Mouse (Mus musculus) heart, embryonic 10.5 days (tissue): ENCODE measurements around the gene Syncrip. TPM values are rescaled to one million over a fixed set of nuclear protein-coding genes. Genes with fewer than 3 reads are reported as not detected.
A peak's percentile ranks its signal among the peaks of the same experiment; 100 is the strongest.
"Not testable (repeated sequence)": the region's sequence is repeated elsewhere in the genome, so short reads cannot be mapped to it uniquely, and the experiment has no call there.

Experiments
- DNase-seq: peaks from one replicate; pipeline ENCODE4 v3.0.0-alpha.2; 2017; ENCODE audit warnings: low spot score
- H3K27ac ChIP-seq: fragments of 300-500 bp; sonication (generic); 2 replicates; pipeline ENCODE4 v1.5.1; 2016; ENCODE audit warnings: mild to moderate bottlenecking
- H3K27me3 ChIP-seq: fragments of 300-500 bp; sonication (generic); 2 replicates; pipeline ENCODE4 v1.6.1; 2016; ENCODE audit warnings: mild to moderate bottlenecking; ENCODE audit not compliant: poor library complexity, insufficient read depth, severe bottlenecking
- H3K36me3 ChIP-seq: fragments of 300-500 bp; sonication (generic); 2 replicates; pipeline ENCODE4 v1.6.1; 2016; ENCODE audit warnings: mild to moderate bottlenecking, moderate library complexity
- H3K4me1 ChIP-seq: fragments of 300-500 bp; sonication (generic); 2 replicates; pipeline ENCODE4 v1.6.1; 2016; ENCODE audit warnings: mild to moderate bottlenecking
- H3K4me3 ChIP-seq: fragments of 300-500 bp; sonication (generic); 2 replicates; pipeline ENCODE4 v1.5.1; 2016; ENCODE audit warnings: mild to moderate bottlenecking, moderate library complexity
- H3K9me3 ChIP-seq: fragments of 300-500 bp; sonication (generic); 2 replicates; pipeline ENCODE4 v1.6.1; 2016; ENCODE audit warnings: mild to moderate bottlenecking, moderate library complexity
- WGBS: fragments of 180-500 bp; shearing (Covaris S2); methylation state at CpG from one replicate; pipeline ENCODE4 v1.1.7; 2016; 5-methylcytosine and 5-hydroxymethylcytosine counted together
- polyA plus RNA-seq: library from polyadenylated mRNA; unstranded; fragments of >200 nt; fragmentation: Nextera tagmentation; extraction: Ambion mirVana; gene quantifications from 2 replicates; pipeline ENCODE4 v1.2.1, GENCODE M21; 2016

The Syncrip gene
- polyA plus RNA-seq: 78.4 and 96.1 TPM in 2 replicates

- not testable (repeated sequence) for H3K27me3 ChIP-seq, H3K9me3 ChIP-seq
- peak within 1 kb of the TSS; percentile 99 for H3K27ac ChIP-seq
- peak; percentile 98 for DNase-seq
- peaks cover 20% of the 10 kb centered on the region for H3K4me1 ChIP-seq
- H3K36me3 ChIP-seq: peaks cover 19% of the 10 kb centered on the region
- WGBS: under 1% methylated on average over 57 of the region's 68 CpGs
- peak within 1 kb of the TSS; percentile 98 for H3K4me3 ChIP-seq
Observed at GRCm38 (mm10) chr9:88482230-88482828, at the start of gene Syncrip. Syncrip (minus strand) TSS chr9:88482574.

GRCm38 (mm10) chr9:88529979-88530580 lies 47.7 kb upstream of the Syncrip start:
- Histone ChIP-seq H3K4me1 (no peaks in the 10 kb centered on the region), H3K4me3 (no peak overlapping the region), H3K27me3 (no peaks in the 10 kb centered on the region), H3K27ac (no peak overlapping the region), H3K36me3 (no peaks in the 10 kb centered on the region), H3K9me3 (no peaks in the 10 kb centered on the region)
- DNase-seq: no peak
- 73% methylated on average over 5 of the region's 5 CpGs for WGBS

- DNase-seq: no peak
- H3K27ac ChIP-seq: no peak overlapping the region
- no peaks in the 10 kb centered on the region for H3K9me3 ChIP-seq
- H3K4me1 ChIP-seq: no peaks in the 10 kb centered on the region
- WGBS: 85% methylated on average over 3 of the region's 3 CpGs
- H3K4me3 ChIP-seq: no peak overlapping the region
- H3K27me3 ChIP-seq: no peaks in the 10 kb centered on the region
- H3K36me3 ChIP-seq: no peaks in the 10 kb centered on the region
Observed at GRCm38 (mm10) chr9:88529571-88529970, 47.2 kb upstream of the Syncrip start.

GRCm38 (mm10) chr9:88528736-88529135 lies 46.4 kb upstream of the Syncrip start:
- no peak overlapping the region for H3K27ac ChIP-seq
- no peak overlapping the region for H3K4me3 ChIP-seq
- WGBS: 80% methylated on average over 5 of the region's 5 CpGs
- DNase-seq: no peak
- H3K36me3 ChIP-seq: no peaks in the 10 kb centered on the region
- no peaks in the 10 kb centered on the region for H3K9me3 ChIP-seq
- no peaks in the 10 kb centered on the region for H3K4me1 ChIP-seq
- H3K27me3 ChIP-seq: no peaks in the 10 kb centered on the region

GRCm38 (mm10) chr9:88527956-88528355 lies 45.6 kb upstream of the Syncrip start:
- DNase-seq: no peak

GRCm38 (mm10) chr9:88525341-88525740 lies 43.0 kb upstream of the Syncrip start:
- Histone ChIP-seq H3K4me1 (0 out of 2 replicates have a peak, but pooled peaks cover 7% of the 10 kb centered on the region), H3K9me3 (no peaks in the 10 kb centered on the region), H3K36me3 (peaks cover 16% of the 10 kb centered on the region), H3K4me3 (no peak overlapping the region), H3K27ac (no peak overlapping the region), H3K27me3 (no peaks in the 10 kb centered on the region)
- WGBS: 89% methylated on average over 6 of the region's 6 CpGs
- DNase-seq: no peak

More at GRCm38 (mm10) chr9:88527956-88528355, 45.6 kb upstream of the Syncrip start:
- no peaks in the 10 kb centered on the region for H3K27me3 ChIP-seq
- 0 out of 2 replicates have a peak, but pooled peaks cover 4% of the 10 kb centered on the region for H3K4me1 ChIP-seq
- H3K4me3 ChIP-seq: no peak overlapping the region
- H3K27ac ChIP-seq: no peak overlapping the region
- H3K9me3 ChIP-seq: no peaks in the 10 kb centered on the region
- no peaks in the 10 kb centered on the region for H3K36me3 ChIP-seq
- 86% methylated on average over 4 of the region's 4 CpGs for WGBS

- H3K27me3 ChIP-seq: no peaks in the 10 kb centered on the region
- no peak for DNase-seq
- H3K9me3 ChIP-seq: no peaks in the 10 kb centered on the region
- H3K4me1 ChIP-seq: 0 out of 2 replicates have a peak, but pooled peaks cover 7% of the 10 kb centered on the region
- H3K36me3 ChIP-seq: peaks cover 20% of the 10 kb centered on the region
- H3K4me3 ChIP-seq: no peak overlapping the region
- H3K27ac ChIP-seq: no peak overlapping the region
- WGBS: 76% methylated on average over 3 of the region's 3 CpGs
Observed at GRCm38 (mm10) chr9:88524796-88525195, 42.4 kb upstream of the Syncrip start.

- H3K9me3 ChIP-seq: no peaks in the 10 kb centered on the region
- H3K4me1 ChIP-seq: 0 out of 2 replicates have a peak, but pooled peaks cover 7% of the 10 kb centered on the region
- H3K27ac ChIP-seq: no peak overlapping the region
- peaks cover 20% of the 10 kb centered on the region for H3K36me3 ChIP-seq
- H3K27me3 ChIP-seq: no peaks in the 10 kb centered on the region
- 90% methylated on average over 2 of the region's 2 CpGs for WGBS
- H3K4me3 ChIP-seq: no peak overlapping the region
- DNase-seq: no peak
Observed at GRCm38 (mm10) chr9:88524367-88524766, 42.0 kb upstream of the Syncrip start.

- Histone ChIP-seq H3K9me3 (no peaks in the 10 kb centered on the region), H3K27ac (peak overlapping the region; percentile 94), H3K27me3 (no peaks in the 10 kb centered on the region), H3K4me3 (peak overlapping the region; percentile 72), H3K36me3 (peaks cover 20% of the 10 kb centered on the region), H3K4me1 (0 out of 2 replicates have a peak, but pooled peaks cover 7% of the 10 kb centered on the region)
- under 1% methylated on average over 16 of the region's 16 CpGs for WGBS
- DNase-seq: no peak
Observed at GRCm38 (mm10) chr9:88523335-88523668, 40.9 kb upstream of the Syncrip start.

GRCm38 (mm10) chr9:88522569-88523334 lies 40.4 kb upstream of the Syncrip start:
- H3K4me3 ChIP-seq: peak overlapping the region; percentile 72
- peak; percentile 99 for DNase-seq
- WGBS: under 1% methylated on average over 69 of the region's 69 CpGs

GRCm38 (mm10) chr9:88521961-88522568 lies 39.7 kb upstream of the Syncrip start:
- Histone ChIP-seq H3K4me3 (peak overlapping the region; percentile 72), H3K36me3 (peaks cover 20% of the 10 kb centered on the region), H3K4me1 (0 out of 2 replicates have a peak, but pooled peaks cover 7% of the 10 kb centered on the region), H3K27me3 (no peaks in the 10 kb centered on the region), H3K9me3 (no peaks in the 10 kb centered on the region), H3K27ac (peak overlapping the region; percentile 94)
- under 1% methylated on average over 10 of the region's 10 CpGs for WGBS
- no peak for DNase-seq

More at GRCm38 (mm10) chr9:88522569-88523334, 40.4 kb upstream of the Syncrip start:
- Histone ChIP-seq H3K4me1 (0 out of 2 replicates have a peak, but pooled peaks cover 7% of the 10 kb centered on the region), H3K36me3 (peaks cover 20% of the 10 kb centered on the region), H3K9me3 (no peaks in the 10 kb centered on the region), H3K27ac (peak overlapping the region; percentile 94), H3K27me3 (no peaks in the 10 kb centered on the region)

- Histone ChIP-seq H3K4me3 (peak overlapping the region; percentile 72), H3K4me1 (0 out of 2 replicates have a peak, but pooled peaks cover 7% of the 10 kb centered on the region), H3K27me3 (no peaks in the 10 kb centered on the region), H3K27ac (no peak overlapping the region), H3K36me3 (peaks cover 20% of the 10 kb centered on the region), H3K9me3 (no peaks in the 10 kb centered on the region)
- 34% methylated on average over 4 of the region's 4 CpGs for WGBS
- no peak for DNase-seq
Observed at GRCm38 (mm10) chr9:88520849-88521483, 38.6 kb upstream of the Syncrip start.
